Mouse (Mus musculus): ENCODE data around the gene Agbl5. TPM values are rescaled to one million over a fixed set of nuclear protein-coding genes. Genes with fewer than 3 reads are reported as not detected.

Gene Agbl5
- polyA plus RNA-seq, 1 experiment from 2014 or later, result 23.2 TPM

- Histone ChIP-seq H3K4me2 (replicated peaks) (no peak overlapping the region), H3K27ac (replicated peaks) (no peak overlapping the region), H3K27me3 (no peaks in the 10 kb centered on the region), H3K36me3 (no peaks in the 10 kb centered on the region), H3K4me3 (no peak overlapping the region), H3K9me3 (no peaks in the 10 kb centered on the region), H3K4me1 (peaks cover 22% of the 10 kb centered on the region), H3K9ac (replicated peaks) (no peak overlapping the region)
- ATAC-seq (replicated peaks), result no peak
- WGBS, result 91% methylated on average over 6 of the region's 6 CpGs
Measured at GRCm38 (mm10) chr5:30923119-30923518, 34.6 kb downstream of the Agbl5 start.

DNA sequence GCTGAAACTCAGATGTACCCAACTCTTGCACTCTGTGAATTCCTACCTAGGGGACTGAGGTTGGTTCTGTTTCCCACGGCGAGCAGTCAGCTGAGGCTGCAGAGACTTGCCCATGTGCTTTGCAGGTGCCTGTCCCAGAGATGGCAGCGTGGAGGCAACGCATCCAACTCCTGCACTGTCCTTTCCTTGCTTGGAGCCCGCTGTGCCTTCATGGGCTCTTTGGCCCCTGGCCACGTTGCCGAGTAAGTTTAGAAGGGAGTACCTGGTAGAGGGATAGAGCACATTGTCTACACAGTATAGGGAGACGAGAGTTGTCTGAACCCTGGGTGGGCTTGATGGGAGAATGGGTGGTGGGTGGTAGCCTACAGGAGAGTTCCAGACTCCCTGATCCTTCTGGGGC lies 36.1 kb downstream of the Agbl5 start:
- no peak for ATAC-seq (replicated peaks)
- 78% methylated on average over 8 of the region's 8 CpGs for WGBS

GRCm38 (mm10) chr5:30925217-30925616 lies 36.7 kb downstream of the Agbl5 start:
- Histone ChIP-seq H3K4me1 (peaks cover 22% of the 10 kb centered on the region), H3K9ac (replicated peaks) (no peak overlapping the region), H3K27me3 (no peaks in the 10 kb centered on the region), H3K9me3 (no peaks in the 10 kb centered on the region), H3K27ac (replicated peaks) (no peak overlapping the region), H3K36me3 (no peaks in the 10 kb centered on the region), H3K4me2 (replicated peaks) (no peak overlapping the region), H3K4me3 (no peak overlapping the region)
- 90% methylated on average over 5 of the region's 5 CpGs for WGBS
- no peak for ATAC-seq (replicated peaks)

More for the DNA sequence above, 36.1 kb downstream of the Agbl5 start:
- H3K9me3 ChIP-seq, result no peaks in the 10 kb centered on the region
- H3K36me3 ChIP-seq, result no peaks in the 10 kb centered on the region
- H3K27me3 ChIP-seq, result no peaks in the 10 kb centered on the region
- H3K4me3 ChIP-seq, result no peak overlapping the region
- H3K9ac ChIP-seq (replicated peaks), result no peak overlapping the region
- peaks cover 22% of the 10 kb centered on the region for H3K4me1 ChIP-seq
- H3K4me2 ChIP-seq (replicated peaks), result no peak overlapping the region
- no peak overlapping the region for H3K27ac ChIP-seq (replicated peaks)

DNA sequence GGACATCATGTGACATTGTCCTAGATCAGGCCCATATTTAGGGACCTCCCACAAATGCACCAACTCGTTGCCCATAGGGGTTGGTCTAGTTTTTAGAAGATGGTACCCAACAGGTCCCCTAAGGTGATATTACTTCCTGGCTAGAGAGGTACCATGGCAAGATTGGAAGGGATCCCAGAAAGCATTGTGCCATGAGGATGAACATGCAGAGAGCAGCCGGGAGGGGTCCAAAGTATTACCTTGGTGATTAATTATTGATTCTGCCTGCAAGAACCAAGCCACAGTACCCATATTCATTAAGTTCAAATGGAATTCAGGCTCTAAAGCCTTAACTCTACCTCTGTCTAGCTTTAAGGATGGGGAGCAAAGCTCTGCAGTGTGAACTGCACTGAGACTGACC lies 37.6 kb downstream of the Agbl5 start:
- no peak overlapping the region for H3K9ac ChIP-seq (replicated peaks)
- 76% methylated on average over 2 of the region's 2 CpGs for WGBS

GRCm38 (mm10) chr5:30927945-30928529 lies 39.5 kb downstream of the Agbl5 start:
- Histone ChIP-seq H3K9me3 (no peaks in the 10 kb centered on the region), H3K27ac (replicated peaks) (no peak overlapping the region), H3K27me3 (no peaks in the 10 kb centered on the region), H3K9ac (replicated peaks) (no peak overlapping the region), H3K4me2 (replicated peaks) (peak overlapping the region; percentile 29; the same call in 1 of the 2 replicates), H3K4me1 (0 out of 2 replicates have a peak, but pooled peaks cover 3% of the 10 kb centered on the region), H3K4me3 (no peak overlapping the region), H3K36me3 (no peaks in the 10 kb centered on the region)
- peak; percentile 75 for ATAC-seq (replicated peaks)
- 43% methylated on average over 7 of the region's 7 CpGs for WGBS

More for the DNA sequence above, 37.6 kb downstream of the Agbl5 start:
- no peak for ATAC-seq (replicated peaks)
- Histone ChIP-seq H3K9me3 (no peaks in the 10 kb centered on the region), H3K27me3 (no peaks in the 10 kb centered on the region), H3K27ac (replicated peaks) (no peak overlapping the region), H3K36me3 (no peaks in the 10 kb centered on the region), H3K4me2 (replicated peaks) (no peak overlapping the region), H3K4me1 (peaks cover 14% of the 10 kb centered on the region), H3K4me3 (no peak overlapping the region)

DNA sequence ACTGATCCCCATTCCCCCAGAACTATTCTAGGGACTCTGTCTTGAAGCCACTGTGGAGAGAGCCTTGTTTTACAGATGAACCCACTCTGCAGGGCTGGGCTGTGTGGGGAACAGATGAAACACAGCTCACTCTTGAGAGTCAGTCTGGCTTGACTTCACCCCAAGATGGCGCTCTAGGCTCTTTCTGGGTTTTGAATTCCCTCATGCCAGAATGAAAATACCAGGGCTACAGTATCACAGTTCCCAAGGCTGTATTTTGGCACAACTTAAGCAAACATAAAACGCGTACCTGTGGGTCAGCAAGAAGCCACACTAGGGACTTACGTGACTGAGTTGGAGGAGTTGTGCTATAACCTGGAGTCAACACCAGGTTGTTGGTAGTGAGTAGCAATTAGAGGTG lies 41.6 kb downstream of the Agbl5 start:
- no peak overlapping the region for H3K27ac ChIP-seq (replicated peaks)
- no peaks in the 10 kb centered on the region for H3K36me3 ChIP-seq
- H3K4me3 ChIP-seq, result no peak overlapping the region
- H3K4me2 ChIP-seq (replicated peaks), result no peak overlapping the region
- no peaks in the 10 kb centered on the region for H3K9me3 ChIP-seq
- H3K9ac ChIP-seq (replicated peaks), result no peak overlapping the region
- WGBS, result 42% methylated on average over 4 of the region's 4 CpGs
- 0 out of 2 replicates have a peak, but pooled peaks cover 3% of the 10 kb centered on the region for H3K4me1 ChIP-seq
- ATAC-seq (replicated peaks), result 0 out of 2 replicates have a peak, but pooled peaks have one; percentile 38
- H3K27me3 ChIP-seq, result no peaks in the 10 kb centered on the region

DNA sequence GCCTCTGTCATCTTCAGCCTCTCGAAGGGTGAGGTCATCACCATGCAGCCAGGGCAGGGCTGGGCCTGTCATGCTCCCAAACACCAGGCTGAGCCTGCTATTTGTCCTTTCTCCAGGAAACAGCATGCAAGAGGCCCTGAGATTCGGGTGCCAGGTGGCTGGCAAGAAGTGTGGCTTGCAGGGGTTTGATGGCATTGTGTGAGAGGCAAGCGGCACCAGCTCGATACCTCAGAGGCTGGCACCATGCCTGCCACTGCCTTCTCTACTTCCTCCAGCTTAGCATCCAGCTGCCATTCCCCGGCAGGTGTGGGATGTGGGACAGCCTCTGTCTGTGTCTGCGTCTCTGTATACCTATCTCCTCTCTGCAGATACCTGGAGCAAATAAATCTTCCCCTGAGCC lies 42.4 kb downstream of the Agbl5 start:
- no peak overlapping the region for H3K9ac ChIP-seq (replicated peaks)
- H3K4me1 ChIP-seq, result 0 out of 2 replicates have a peak, but pooled peaks cover 3% of the 10 kb centered on the region
- no peak overlapping the region for H3K4me3 ChIP-seq
- no peak overlapping the region for H3K4me2 ChIP-seq (replicated peaks)
- no peaks in the 10 kb centered on the region for H3K9me3 ChIP-seq
- no peak overlapping the region for H3K27ac ChIP-seq (replicated peaks)
- no peak for ATAC-seq (replicated peaks)
- no peaks in the 10 kb centered on the region for H3K36me3 ChIP-seq
- 72% methylated on average over 6 of the region's 6 CpGs for WGBS
- H3K27me3 ChIP-seq, result no peaks in the 10 kb centered on the region

DNA sequence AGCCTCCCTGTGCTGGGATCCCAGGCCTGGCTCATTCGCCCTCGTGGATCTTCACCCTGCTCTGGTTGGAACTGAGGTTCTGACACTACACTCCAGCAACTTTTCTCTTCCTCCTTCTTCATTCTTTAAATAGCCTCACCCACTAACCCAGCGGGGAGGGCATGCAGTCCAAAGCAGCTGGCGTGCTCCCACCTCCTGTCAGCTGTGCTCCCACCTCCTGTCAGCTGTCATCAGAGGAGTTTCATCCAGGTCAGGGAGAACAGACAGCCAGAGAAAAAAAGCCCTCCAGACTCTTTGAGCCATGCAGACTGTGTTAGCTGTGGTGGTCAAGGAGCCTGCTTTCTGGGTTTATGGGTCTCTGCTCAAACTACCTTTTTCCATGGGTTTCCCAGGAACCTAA lies 42.9 kb downstream of the Agbl5 start:
- 0 out of 2 replicates have a peak, but pooled peaks cover 3% of the 10 kb centered on the region for H3K4me1 ChIP-seq
- H3K27me3 ChIP-seq, result no peaks in the 10 kb centered on the region
- H3K9me3 ChIP-seq, result no peaks in the 10 kb centered on the region
- H3K36me3 ChIP-seq, result no peaks in the 10 kb centered on the region
- ATAC-seq (replicated peaks), result no peak
- H3K4me2 ChIP-seq (replicated peaks), result no peak overlapping the region
- H3K9ac ChIP-seq (replicated peaks), result no peak overlapping the region
- WGBS, result 85% methylated on average over 4 of the region's 4 CpGs
- H3K27ac ChIP-seq (replicated peaks), result no peak overlapping the region
- H3K4me3 ChIP-seq, result no peak overlapping the region

GRCm38 (mm10) chr5:30933705-30934104 lies 45.2 kb downstream of the Agbl5 start:
- H3K27me3 ChIP-seq, result no peaks in the 10 kb centered on the region
- H3K4me2 ChIP-seq (replicated peaks), result no peak overlapping the region
- no peak overlapping the region for H3K27ac ChIP-seq (replicated peaks)
- H3K4me3 ChIP-seq, result no peak overlapping the region
- H3K9me3 ChIP-seq, result no peaks in the 10 kb centered on the region
- ATAC-seq (replicated peaks), result no peak
- H3K4me1 ChIP-seq, result no peaks in the 10 kb centered on the region
- H3K9ac ChIP-seq (replicated peaks), result no peak overlapping the region
- H3K36me3 ChIP-seq, result no peaks in the 10 kb centered on the region
- 65% methylated on average over 5 of the region's 5 CpGs for WGBS

- H3K4me3 ChIP-seq, result no peak overlapping the region
- H3K27me3 ChIP-seq, result no peaks in the 10 kb centered on the region
- 88% methylated on average over 5 of the region's 5 CpGs for WGBS
- no peak overlapping the region for H3K27ac ChIP-seq (replicated peaks)
- no peaks in the 10 kb centered on the region for H3K9me3 ChIP-seq
- no peaks in the 10 kb centered on the region for H3K4me1 ChIP-seq
- no peak overlapping the region for H3K4me2 ChIP-seq (replicated peaks)
- ATAC-seq (replicated peaks), result no peak
- no peaks in the 10 kb centered on the region for H3K36me3 ChIP-seq
- H3K9ac ChIP-seq (replicated peaks), result no peak overlapping the region
Measured at GRCm38 (mm10) chr5:30934725-30935461, 46.4 kb downstream of the Agbl5 start.

DNA sequence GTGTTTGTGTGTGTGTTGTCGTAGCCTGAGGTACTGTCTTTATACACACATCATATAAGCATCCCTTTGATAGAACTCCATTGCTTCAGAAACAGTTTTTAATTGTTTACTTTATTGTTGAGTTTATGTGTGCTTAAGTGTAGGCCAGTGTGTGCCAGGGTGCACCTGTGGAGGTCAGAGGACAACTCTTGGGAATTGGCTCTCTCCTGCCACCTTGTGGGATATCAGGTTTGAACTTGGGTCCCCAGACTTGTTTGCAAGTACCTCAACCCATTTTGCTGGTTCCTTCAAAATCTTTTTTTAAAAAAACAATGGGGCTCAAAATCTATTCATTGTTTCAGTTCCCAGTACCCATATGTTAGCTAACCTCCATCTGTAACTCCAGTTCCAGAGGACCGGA lies 54.5 kb downstream of the Agbl5 start:
- Histone ChIP-seq H3K36me3 (no peaks in the 10 kb centered on the region), H3K4me1 (peaks cover 14% of the 10 kb centered on the region), H3K9me3 (no peaks in the 10 kb centered on the region), H3K27me3 (peaks cover 3% of the 10 kb centered on the region; the same call in 1 of the 2 replicates), H3K9ac (replicated peaks) (no peak overlapping the region), H3K4me2 (replicated peaks) (no peak overlapping the region), H3K4me3 (no peak overlapping the region), H3K27ac (replicated peaks) (no peak overlapping the region)
- 89% methylated on average over 2 of the region's 2 CpGs for WGBS
- no peak for ATAC-seq (replicated peaks)

DNA sequence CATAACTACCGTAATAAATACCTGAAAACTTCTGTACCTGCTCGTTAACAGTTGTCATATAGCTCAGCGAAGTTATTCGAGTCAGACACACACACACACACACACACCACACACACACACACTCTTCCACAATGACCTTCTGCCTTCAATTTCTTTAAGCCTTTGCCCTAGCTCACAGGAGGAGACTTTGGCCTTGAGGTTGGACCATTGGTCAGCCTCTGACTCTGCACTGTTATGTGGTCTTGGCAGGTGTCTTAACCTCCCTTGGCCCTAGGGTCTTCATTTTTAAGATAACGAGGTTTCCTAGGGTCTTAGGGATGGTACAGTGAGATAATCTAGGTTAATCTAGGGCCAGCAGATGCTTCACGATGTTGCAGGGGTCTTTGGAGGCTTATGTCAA lies 55.9 kb downstream of the Agbl5 start:
- no peak overlapping the region; the same call in 1 of the 2 replicates for H3K9ac ChIP-seq (replicated peaks)
- H3K36me3 ChIP-seq, result no peaks in the 10 kb centered on the region
- 86% methylated on average over 6 of the region's 6 CpGs for WGBS
- peaks cover 3% of the 10 kb centered on the region; the same call in 1 of the 2 replicates for H3K27me3 ChIP-seq
- peaks cover 18% of the 10 kb centered on the region for H3K4me1 ChIP-seq
- ATAC-seq (replicated peaks), result no peak
- no peaks in the 10 kb centered on the region for H3K9me3 ChIP-seq
- H3K4me2 ChIP-seq (replicated peaks), result peak overlapping the region; percentile 91; the same call in 1 of the 2 replicates
- peak overlapping the region; percentile 59; the same call in 1 of the 2 replicates for H3K4me3 ChIP-seq
- H3K27ac ChIP-seq (replicated peaks), result no peak overlapping the region
